Mouse (Mus musculus) lung, adult 2 months (tissue): ENCODE data around the gene Slc35b1.

Experiments used
- CTCF ChIP-seq: fragments of 200-500 bp; IDR thresholded peaks from 2 replicates; pipeline ENCODE4 v1.5.1; 2011; ENCODE audit warnings: mild to moderate bottlenecking, low read length, control low read depth; ENCODE audit not compliant: insufficient read depth
- POLR2A ChIP-seq: fragments of 200-500 bp; IDR thresholded peaks from 2 replicates; pipeline ENCODE4 v1.6.1; 2011; ENCODE audit warnings: low read depth, mild to moderate bottlenecking, control low read depth, low read length, borderline replicate concordance; ENCODE audit errors: extremely low read depth

DNA sequence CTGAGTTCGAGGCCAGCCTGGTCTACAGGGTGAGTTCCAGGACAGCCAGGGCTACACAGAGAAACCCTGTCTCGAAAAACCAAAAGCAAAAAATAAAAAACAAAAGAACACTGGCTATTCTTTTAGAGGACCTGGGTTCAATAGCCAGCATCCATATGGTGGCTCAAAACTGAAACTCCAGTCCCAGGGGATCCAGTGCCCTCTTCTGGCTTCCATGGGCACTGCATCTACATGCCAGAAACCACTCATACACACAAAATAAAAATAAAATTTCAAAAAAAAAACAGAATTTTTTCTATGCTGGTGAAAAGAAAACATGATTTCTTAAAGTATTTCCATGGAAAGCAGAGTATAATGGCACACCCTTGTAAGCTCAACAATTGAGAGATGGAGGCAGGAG lies 47.7 kb downstream of the Slc35b1 start:
- TF ChIP-seq CTCF: peak; percentile 72
- TF ChIP-seq POLR2A: no peak
